ENCODE assay signal across 14 mouse cellular contexts in genomic region chr6:137956783-137957429, GRCm38 (mm10).
DNase-seq lines count a peak whose midpoint lies in the region.
"Had no signal": no experiment of that assay in that cellular context is flagged by ENCODE, and none has a peak within 500 bp of the region (broad histone marks: within the 10 kb centered on the region; RNA-seq: fewer than 3 reads in every experiment).

No protein-coding gene starts in this region.

- peak overlapping the region; percentile 31 for H3K4me3 ChIP-seq in midbrain, embryonic 10.5 days

- H3K4me1 ChIP-seq in midbrain, embryonic 10.5 days: peaks cover 12% of the 10 kb centered on the region

- H3K27me3 ChIP-seq in midbrain, embryonic 10.5 days (ENCODE audit: low read depth, poor library complexity, severe bottlenecking): no peaks in the 10 kb centered on the region

- 31% methylated on average over 17 of the region's 17 CpGs for WGBS in midbrain, embryonic 10.5 days

- intact Hi-C loops in gastrocnemius, postnatal 14 days (cut with DNase I; ENCODE audit: low total_unique reads): no loop called here

- 0 out of 2 replicates have a peak overlapping the region, but pooled peaks have one; percentile 42 for H3K27ac ChIP-seq in midbrain, embryonic 10.5 days (replicated peaks)
- H3K27ac ChIP-seq: macrophage had no signal

- H3K9me3 ChIP-seq in midbrain, embryonic 10.5 days (replicated peaks): no peaks in the 10 kb centered on the region

- H3K36me3 ChIP-seq in midbrain, embryonic 10.5 days: no peaks in the 10 kb centered on the region

- DNase-seq in embryo, embryonic 11 days: peak; percentile 32
- DNase-seq in embryo, embryonic 10 days (ENCODE audit: low spot score): no peak
- DNase-seq in forelimb bud, embryonic 11.5 days (ENCODE audit: low read depth, low spot score): peak; percentile 23
- DNase-seq in midbrain, embryonic 10.5 days (ENCODE audit: low spot score): peak; percentile 46
- peak; percentile 38 for DNase-seq in retina, postnatal 1 day
- DNase-seq in natural killer cell, adult 2 months (ENCODE audit: low spot score in 2 of 2): no peak
- no peak for DNase-seq in gastrocnemius, postnatal 14 days
- no peak for DNase-seq in cerebellum, adult 11-12 months
- DNase-seq: adrenal gland, adult 8-10 months; cerebellum, adult 18-20 months; gastrocnemius, postnatal 36 days; kidney, adult 18-20 months; liver had no signal

Comparison
In these comparisons a context has a peak if more than half of its experiments do, and no peak if none do; other contexts are left out.
1. DNase-seq: peak in embryo, embryonic 11 days (single experiment), forelimb bud, embryonic 11.5 days (single experiment), midbrain, embryonic 10.5 days (single experiment) and retina, postnatal 1 day (single experiment); none in embryo, embryonic 10 days (single experiment), natural killer cell, adult 2 months (0 of 2), gastrocnemius, postnatal 14 days (single experiment) and cerebellum, adult 11-12 months (single experiment).